Mouse (Mus musculus) forebrain, embryonic 13.5 days (tissue): Measurements from ENCODE around the gene Eipr1. TPM values are rescaled to one million over a fixed set of nuclear protein-coding genes. Genes with fewer than 3 reads are reported as not detected.
A peak's percentile ranks its signal among the peaks of the same experiment; 100 is the strongest.
"Not testable (repeated sequence)": the region's sequence is repeated elsewhere in the genome, so short reads cannot be mapped to it uniquely, and the experiment has no call there.

Source experiments
- ATAC-seq: fragments of 200-750 bp; cut with Nextera tagmentation; 2 replicates; pipeline ENCODE4 v1.8.0; 2017
- H3K27ac ChIP-seq: fragments of 300-500 bp; sonication (generic); 2 replicates; pipeline ENCODE4 v1.5.1; 2015; ENCODE audit warnings: inconsistent platforms, mild to moderate bottlenecking, moderate library complexity
- H3K27me3 ChIP-seq: fragments of 300-500 bp; sonication (generic); 2 replicates; pipeline ENCODE4 v1.6.1; 2015; ENCODE audit warnings: mild to moderate bottlenecking, inconsistent platforms
- H3K36me3 ChIP-seq: fragments of 300-500 bp; sonication (generic); 2 replicates; pipeline ENCODE4 v1.6.1; 2015; ENCODE audit warnings: mild to moderate bottlenecking, inconsistent platforms; ENCODE audit not compliant: poor library complexity, severe bottlenecking
- H3K4me1 ChIP-seq: fragments of 300-500 bp; sonication (generic); 2 replicates; pipeline ENCODE4 v1.6.1; 2015; ENCODE audit warnings: inconsistent platforms
- H3K4me2 ChIP-seq: fragments of 300-500 bp; sonication (generic); 2 replicates; pipeline ENCODE4 v1.6.1; 2015; ENCODE audit warnings: inconsistent platforms, mild to moderate bottlenecking, moderate library complexity
- H3K4me3 ChIP-seq: fragments of 300-500 bp; sonication (generic); 2 replicates; pipeline ENCODE4 v1.5.1; 2015; ENCODE audit warnings: mild to moderate bottlenecking, inconsistent platforms
- H3K9ac ChIP-seq: fragments of 300-500 bp; sonication (generic); 2 replicates; pipeline ENCODE4 v1.6.1; 2015; ENCODE audit warnings: mild to moderate bottlenecking, inconsistent platforms
- H3K9me3 ChIP-seq: fragments of 300-500 bp; sonication (generic); replicated peaks from 2 replicates; pipeline ENCODE4 v1.6.1; 2016; ENCODE audit warnings: inconsistent platforms
- WGBS: fragments of 180-500 bp; shearing (Covaris S2); methylation state at CpG from one replicate; pipeline ENCODE4 v1.1.7; 2015; 5-methylcytosine and 5-hydroxymethylcytosine counted together
- polyA plus RNA-seq: library from polyadenylated mRNA; unstranded; fragments of >200 nt; fragmentation: Nextera tagmentation; extraction: Ambion mirVana; gene quantifications from 2 replicates; pipeline ENCODE4 v1.2.1, GENCODE M21; 2015

The Eipr1 gene
- polyA plus RNA-seq, 1 experiment from 2014 or later, result 56.6 TPM

DNA sequence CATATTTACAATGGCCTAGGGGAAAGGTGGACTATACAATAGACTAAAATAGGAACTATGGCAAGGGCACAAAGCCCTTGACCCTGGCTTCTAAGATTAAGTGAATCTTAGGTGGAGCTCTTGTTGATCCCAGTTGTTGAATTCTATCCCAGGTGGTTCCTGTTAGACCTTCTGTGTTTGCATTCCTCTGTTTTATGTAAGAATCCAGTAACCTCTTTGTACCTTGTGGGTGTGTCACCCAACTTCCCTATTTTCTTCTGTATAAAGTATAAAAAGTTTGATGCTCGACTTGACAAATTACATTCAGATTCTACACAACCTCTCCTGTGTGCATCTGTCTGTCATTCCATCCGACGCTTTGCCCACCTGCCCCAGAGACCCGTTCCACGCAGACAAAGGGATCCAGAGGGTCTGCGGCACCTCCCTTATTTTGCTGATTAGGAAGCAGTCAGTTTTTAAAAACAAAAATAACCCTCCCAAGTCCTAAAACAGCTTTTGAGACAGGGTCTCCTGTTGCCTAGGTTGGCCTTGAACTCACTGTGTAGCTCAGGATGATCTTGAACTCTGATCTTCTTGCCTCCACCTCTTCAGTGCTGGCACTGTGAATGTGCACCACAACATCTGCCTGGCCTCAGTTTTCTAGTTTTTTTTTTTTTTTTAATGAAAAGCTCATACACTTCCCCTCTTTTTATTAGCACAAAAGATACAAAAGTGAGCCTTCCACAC is 17.9 kb upstream of the Eipr1 start:
- H3K4me3 ChIP-seq, ATAC-seq, H3K9me3 ChIP-seq, H3K4me2 ChIP-seq, H3K27ac ChIP-seq, H3K9ac ChIP-seq, H3K27me3 ChIP-seq, H3K4me1 ChIP-seq: not testable (repeated sequence)
- peaks cover 63% of the 10 kb centered on the region for H3K36me3 ChIP-seq
- 96% methylated on average over 6 of the region's 6 CpGs for WGBS

GRCm38 (mm10) chr12:28734271-28734670 is 17.3 kb upstream of the Eipr1 start:
- H3K9me3 ChIP-seq, result peaks cover 4% of the 10 kb centered on the region; the same call in 1 of the 2 replicates
- H3K4me2 ChIP-seq, result no peak overlapping the region
- no peak overlapping the region for H3K9ac ChIP-seq
- no peak overlapping the region for H3K4me3 ChIP-seq
- peaks cover 57% of the 10 kb centered on the region for H3K36me3 ChIP-seq
- ATAC-seq, result no peak
- H3K4me1 ChIP-seq, result no peaks in the 10 kb centered on the region
- no peaks in the 10 kb centered on the region for H3K27me3 ChIP-seq
- WGBS, result 100% methylated on average over 1 of the region's 1 CpGs
- H3K27ac ChIP-seq, result no peak overlapping the region

GRCm38 (mm10) chr12:28735293-28735692 is 16.3 kb upstream of the Eipr1 start:
- H3K4me3 ChIP-seq, result no peak overlapping the region
- H3K9me3 ChIP-seq, result peaks cover 4% of the 10 kb centered on the region; the same call in 1 of the 2 replicates
- H3K9ac ChIP-seq, result no peak overlapping the region
- no peaks in the 10 kb centered on the region for H3K4me1 ChIP-seq
- H3K36me3 ChIP-seq, result peaks cover 55% of the 10 kb centered on the region
- no peak for ATAC-seq
- WGBS, result 91% methylated on average over 3 of the region's 3 CpGs
- H3K27ac ChIP-seq, result no peak overlapping the region
- no peak overlapping the region for H3K4me2 ChIP-seq
- H3K27me3 ChIP-seq, result no peaks in the 10 kb centered on the region

DNA sequence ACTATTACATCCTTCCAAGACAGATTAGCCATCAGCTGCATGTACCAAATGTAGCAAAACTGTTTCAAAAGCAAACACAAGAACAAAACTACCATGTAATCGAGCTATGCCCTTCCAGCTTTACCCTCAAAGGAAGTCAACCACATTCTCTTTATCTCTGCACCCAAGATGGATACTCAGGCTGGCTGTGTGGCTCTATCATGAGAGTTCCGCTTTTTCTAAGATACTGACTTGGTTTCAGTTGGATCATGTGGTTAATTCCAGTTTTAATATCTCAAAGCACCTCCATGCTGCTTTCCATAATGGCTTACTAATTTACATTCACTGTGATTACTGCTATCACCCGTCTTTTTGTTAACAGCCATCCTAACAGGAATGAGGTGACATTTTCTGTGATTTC is 8.3 kb upstream of the Eipr1 start:
- no peaks in the 10 kb centered on the region for H3K27me3 ChIP-seq
- no peaks in the 10 kb centered on the region for H3K9me3 ChIP-seq
- no peak overlapping the region for H3K4me2 ChIP-seq
- H3K9ac ChIP-seq, result no peak overlapping the region
- peaks cover 49% of the 10 kb centered on the region for H3K36me3 ChIP-seq
- H3K4me3 ChIP-seq, result no peak overlapping the region
- peaks cover 10% of the 10 kb centered on the region; the same call in 1 of the 2 replicates for H3K4me1 ChIP-seq
- no peak for ATAC-seq
- 81% methylated on average over 3 of the region's 3 CpGs for WGBS
- H3K27ac ChIP-seq, result no peak overlapping the region

GRCm38 (mm10) chr12:28750021-28750633 is 1.5 kb upstream of the Eipr1 start, which contains the start of gene Trappc12:
Gene Trappc12 (minus strand): TSS chr12:28750472.
- WGBS, result under 1% methylated on average over 41 of the region's 41 CpGs
- Histone ChIP-seq H3K27ac (peak within 1 kb of the TSS; percentile 37; the same call in 1 of the 2 replicates), H3K9me3 (no peaks in the 10 kb centered on the region), H3K4me3 (peak within 1 kb of the TSS; percentile 89), H3K4me2 (peak within 1 kb of the TSS; percentile 98), H3K27me3 (no peaks in the 10 kb centered on the region), H3K9ac (peak within 1 kb of the TSS; percentile 84), H3K36me3 (peaks cover 24% of the 10 kb centered on the region), H3K4me1 (peaks cover 34% of the 10 kb centered on the region)
- ATAC-seq, result peak; percentile 93

DNA sequence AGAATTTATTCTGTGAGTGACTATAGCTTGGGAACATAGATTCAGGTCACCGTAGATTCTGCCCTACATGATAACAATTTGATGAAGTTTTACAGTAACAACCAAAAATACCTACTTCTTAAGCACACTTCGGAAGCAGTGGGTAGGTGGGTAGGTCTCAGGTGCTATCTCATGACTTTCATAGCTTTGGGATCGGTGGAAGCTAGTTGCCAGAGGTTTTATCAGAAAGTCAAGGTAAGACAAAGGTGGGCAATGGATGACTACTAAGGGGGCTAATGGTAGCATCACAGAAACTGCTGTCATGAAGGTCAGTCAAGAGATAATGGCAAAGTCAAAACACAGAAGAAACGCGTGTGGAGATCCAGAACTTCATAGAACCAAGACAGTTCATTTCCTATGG is 727 bp upstream of the Eipr1 start:
- ATAC-seq, result no peak
- Histone ChIP-seq H3K4me3 (peak overlapping the region; percentile 89; the same call in 1 of the 2 replicates), H3K27ac (no peak overlapping the region), H3K36me3 (peaks cover 16% of the 10 kb centered on the region), H3K4me2 (peak overlapping the region; percentile 98), H3K9ac (no peak overlapping the region), H3K9me3 (no peaks in the 10 kb centered on the region), H3K4me1 (peaks cover 29% of the 10 kb centered on the region), H3K27me3 (no peaks in the 10 kb centered on the region)
- 95% methylated on average over 5 of the region's 5 CpGs for WGBS

GRCm38 (mm10) chr12:28756019-28756418 is 4.4 kb downstream of the Eipr1 start:
- Histone ChIP-seq H3K36me3 (0 out of 2 replicates have a peak, but pooled peaks cover 3% of the 10 kb centered on the region), H3K9me3 (no peaks in the 10 kb centered on the region), H3K9ac (no peak overlapping the region), H3K4me3 (no peak overlapping the region), H3K27me3 (no peaks in the 10 kb centered on the region), H3K27ac (no peak overlapping the region), H3K4me2 (no peak overlapping the region), H3K4me1 (peaks cover 19% of the 10 kb centered on the region)
- WGBS, result 92% methylated on average over 4 of the region's 4 CpGs
- ATAC-seq, result no peak

- Histone ChIP-seq H3K36me3 (peaks cover 31% of the 10 kb centered on the region), H3K9me3 (no peaks in the 10 kb centered on the region), H3K4me2 (no peak overlapping the region), H3K4me3 (no peak overlapping the region), H3K9ac (no peak overlapping the region), H3K27ac (no peak overlapping the region), H3K27me3 (no peaks in the 10 kb centered on the region), H3K4me1 (peaks cover 6% of the 10 kb centered on the region)
- ATAC-seq, result no peak
- WGBS, result 95% methylated on average over 7 of the region's 7 CpGs
These were observed 18.4 kb downstream of the Eipr1 start for GRCm38 (mm10) chr12:28769953-28770352.

GRCm38 (mm10) chr12:28773815-28774214 is 22.2 kb downstream of the Eipr1 start:
- H3K4me3 ChIP-seq, result no peak overlapping the region
- peaks cover 16% of the 10 kb centered on the region for H3K4me1 ChIP-seq
- H3K9me3 ChIP-seq, result no peaks in the 10 kb centered on the region
- H3K9ac ChIP-seq, result no peak overlapping the region
- no peak overlapping the region for H3K27ac ChIP-seq
- no peak overlapping the region for H3K4me2 ChIP-seq
- ATAC-seq, result no peak
- no peaks in the 10 kb centered on the region for H3K27me3 ChIP-seq
- WGBS, result 95% methylated on average over 3 of the region's 3 CpGs
- H3K36me3 ChIP-seq, result peaks cover 10% of the 10 kb centered on the region; the same call in 1 of the 2 replicates

- ATAC-seq, result no peak
These were observed 23.5 kb downstream of the Eipr1 start for GRCm38 (mm10) chr12:28775120-28775519.

DNA sequence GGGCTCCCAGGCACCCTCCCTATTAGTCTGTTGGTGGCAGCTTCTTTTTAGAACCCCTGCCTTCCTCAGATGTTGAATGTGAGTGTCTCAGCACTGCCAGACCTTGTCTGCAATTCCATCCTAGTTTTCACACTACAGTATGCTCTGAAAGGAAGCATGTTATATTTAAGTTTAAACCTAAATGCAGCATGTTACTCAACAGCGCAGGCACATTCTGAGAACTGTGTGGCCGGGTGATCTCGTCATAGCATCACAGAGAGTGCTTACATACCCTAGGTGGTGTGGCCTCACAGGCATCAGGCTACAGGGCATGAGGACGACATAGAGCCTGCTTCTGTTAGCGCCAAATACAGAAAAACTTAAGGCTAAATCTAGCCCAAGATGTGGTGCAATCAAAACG is 24.0 kb downstream of the Eipr1 start:
- Histone ChIP-seq H3K36me3 (peaks cover 5% of the 10 kb centered on the region; the same call in 1 of the 2 replicates), H3K9me3 (no peaks in the 10 kb centered on the region), H3K4me1 (peaks cover 16% of the 10 kb centered on the region), H3K4me2 (no peak overlapping the region), H3K4me3 (no peak overlapping the region), H3K9ac (no peak overlapping the region), H3K27me3 (no peaks in the 10 kb centered on the region), H3K27ac (no peak overlapping the region)
- no peak for ATAC-seq
- WGBS, result 83% methylated on average over 6 of the region's 6 CpGs

More at GRCm38 (mm10) chr12:28775120-28775519, 23.5 kb downstream of the Eipr1 start:
- 17% methylated on average over 8 of the region's 8 CpGs for WGBS
- Histone ChIP-seq H3K9me3 (no peaks in the 10 kb centered on the region), H3K4me1 (peaks cover 16% of the 10 kb centered on the region), H3K36me3 (peaks cover 7% of the 10 kb centered on the region; the same call in 1 of the 2 replicates), H3K27ac (peak overlapping the region; percentile 22; the same call in 1 of the 2 replicates), H3K4me3 (no peak overlapping the region), H3K27me3 (no peaks in the 10 kb centered on the region), H3K4me2 (no peak overlapping the region), H3K9ac (no peak overlapping the region)

GRCm38 (mm10) chr12:28780180-28780579 is 28.6 kb downstream of the Eipr1 start:
- Histone ChIP-seq H3K4me1 (peaks cover 19% of the 10 kb centered on the region), H3K4me2 (no peak overlapping the region), H3K27me3 (no peaks in the 10 kb centered on the region), H3K9me3 (no peaks in the 10 kb centered on the region), H3K9ac (no peak overlapping the region), H3K36me3 (no peaks in the 10 kb centered on the region), H3K27ac (no peak overlapping the region), H3K4me3 (no peak overlapping the region)
- no peak for ATAC-seq
- 87% methylated on average over 7 of the region's 7 CpGs for WGBS
